Mouse (Mus musculus): ENCODE data around the gene Ptbp1. TPM values are rescaled to one million over a fixed set of nuclear protein-coding genes. Genes with fewer than 3 reads are reported as not detected.
A peak's percentile ranks its signal among the peaks of the same experiment; 100 is the strongest.
"Not testable (repeated sequence)": the region's sequence is repeated elsewhere in the genome, so short reads cannot be mapped to it uniquely, and the experiment has no call there.

The Ptbp1 gene
- polyA plus RNA-seq, 1 experiment from 2014 or later = 136 TPM

DNA sequence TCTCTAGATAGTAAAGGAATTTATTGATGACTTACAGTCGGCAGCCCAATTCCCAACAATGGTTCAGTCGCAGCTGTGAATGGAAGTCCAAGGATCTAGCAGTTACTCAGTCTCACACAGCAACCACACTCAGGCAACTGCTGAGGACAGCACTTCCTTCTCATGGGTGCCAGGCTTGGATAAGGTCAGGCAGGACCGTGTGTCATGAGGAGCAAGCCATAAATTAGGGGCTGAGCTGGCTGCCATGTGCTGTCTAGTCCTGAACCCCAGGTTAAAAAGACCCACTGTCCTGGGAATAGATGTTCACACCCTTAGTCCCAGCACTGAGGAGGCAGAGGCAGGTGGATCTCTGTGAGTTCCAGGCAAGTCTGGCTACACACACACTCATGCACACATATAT lies 30.7 kb downstream of the Ptbp1 start:
- Histone ChIP-seq H3K27me3 (peaks cover 17% of the 10 kb centered on the region; the same call in 1 of the 2 replicates), H3K4me1 (replicated peaks) (peaks cover 41% of the 10 kb centered on the region)
- not testable (repeated sequence) for H3K4me3 ChIP-seq (replicated peaks); H3K9me3 ChIP-seq (replicated peaks); DNase-seq; H3K27ac ChIP-seq; H3K4me2 ChIP-seq; H3K9ac ChIP-seq; H3K36me3 ChIP-seq; ATAC-seq (ENCODE audit: low read depth)
- WGBS (ENCODE audit: insufficient replicate concordance) = 35% methylated on average over 3 of the region's 3 CpGs

DNA sequence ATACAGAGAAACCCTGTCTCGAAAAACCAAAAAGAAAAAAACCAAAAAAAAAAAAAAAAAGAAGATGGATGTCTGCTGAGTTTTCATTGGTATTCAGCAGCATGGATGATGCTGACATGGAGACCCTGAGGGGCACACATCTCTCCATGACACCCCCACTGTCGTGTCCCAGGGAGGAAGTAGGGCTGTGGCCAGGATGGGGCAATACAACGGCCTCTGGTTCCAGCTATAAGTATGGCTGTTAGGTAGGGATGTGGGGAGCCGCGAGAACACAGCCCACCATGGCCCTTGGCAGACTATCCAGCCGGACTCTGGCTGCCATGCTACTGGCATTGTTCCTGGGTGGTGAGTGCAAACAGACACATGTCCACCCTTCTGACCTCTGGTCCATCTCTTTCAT lies 31.8 kb downstream of the Ptbp1 start, which contains the start of gene Elane:
Elane (plus strand) TSS at position 194 of the 400 bp plus-strand sequence.
- Histone ChIP-seq H3K27me3 (peaks cover 13% of the 10 kb centered on the region; the same call in 1 of the 2 replicates), H3K4me3 (replicated peaks) (no peak within 1 kb of the TSS), H3K36me3 (no peaks in the 10 kb centered on the region), H3K4me1 (replicated peaks) (peaks cover 30% of the 10 kb centered on the region), H3K9ac (no peak within 1 kb of the TSS), H3K4me2 (no peak within 1 kb of the TSS), H3K27ac (no peak within 1 kb of the TSS), H3K9me3 (replicated peaks) (no peaks in the 10 kb centered on the region)
- 53% methylated on average over 6 of the region's 6 CpGs for WGBS (ENCODE audit: insufficient replicate concordance)
- no peak for DNase-seq
- no peak for ATAC-seq (ENCODE audit: low read depth)

DNA sequence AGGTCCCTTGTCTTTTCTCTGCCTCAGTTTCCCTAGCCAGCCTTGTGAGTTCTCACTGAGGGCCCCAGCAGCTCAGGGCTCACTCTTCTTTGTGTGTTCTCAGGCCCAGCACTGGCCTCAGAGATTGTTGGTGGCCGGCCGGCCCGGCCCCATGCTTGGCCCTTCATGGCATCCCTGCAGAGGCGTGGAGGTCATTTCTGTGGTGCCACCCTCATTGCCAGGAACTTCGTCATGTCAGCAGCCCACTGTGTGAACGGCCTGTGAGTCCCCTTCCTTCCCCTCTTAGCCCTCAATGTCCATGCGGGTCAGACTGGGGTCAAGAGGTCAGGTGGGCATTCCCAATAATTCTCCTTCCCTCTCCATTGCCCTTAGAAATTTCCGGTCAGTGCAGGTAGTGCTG lies 32.4 kb downstream of the Ptbp1 start:
- H3K4me2 ChIP-seq = no peak overlapping the region
- H3K4me3 ChIP-seq (replicated peaks) = no peak overlapping the region
- H3K27ac ChIP-seq = no peak overlapping the region
- H3K27me3 ChIP-seq = peaks cover 13% of the 10 kb centered on the region; the same call in 1 of the 2 replicates
- H3K9me3 ChIP-seq (replicated peaks) = no peaks in the 10 kb centered on the region
- DNase-seq = no peak
- H3K36me3 ChIP-seq = no peaks in the 10 kb centered on the region
- 74% methylated on average over 8 of the region's 8 CpGs for WGBS (ENCODE audit: insufficient replicate concordance)
- no peak overlapping the region for H3K9ac ChIP-seq
- peaks cover 24% of the 10 kb centered on the region for H3K4me1 ChIP-seq (replicated peaks)
- no peak for ATAC-seq (ENCODE audit: low read depth)

DNA sequence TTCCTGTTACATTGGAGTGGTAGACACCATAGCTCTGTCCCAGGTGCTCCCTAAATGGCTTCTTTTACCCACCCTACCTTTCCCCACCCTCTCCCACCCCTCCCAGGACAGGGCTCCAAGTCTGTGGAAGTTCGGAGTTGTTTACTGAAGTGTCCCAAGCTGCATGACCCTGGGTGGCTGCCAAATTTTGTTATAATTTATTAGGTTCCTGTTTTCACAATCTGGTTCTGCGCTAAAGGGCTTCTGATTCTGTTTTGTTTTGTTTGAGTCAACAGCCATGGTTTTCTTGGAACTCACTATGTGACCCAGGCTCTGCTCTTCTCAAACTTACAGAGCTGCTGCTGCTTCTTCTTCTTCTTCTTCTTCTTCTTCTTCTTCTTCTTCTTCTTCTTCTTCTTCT lies 35.2 kb downstream of the Ptbp1 start:
- H3K27ac ChIP-seq = no peak overlapping the region
- no peak overlapping the region for H3K9ac ChIP-seq
- ATAC-seq (ENCODE audit: low read depth) (no peak), DNase-seq (no peak)
- no peak overlapping the region for H3K4me3 ChIP-seq (replicated peaks)
- no peaks in the 10 kb centered on the region for H3K27me3 ChIP-seq
- H3K4me1 ChIP-seq (replicated peaks) = peaks cover 2% of the 10 kb centered on the region; the same call in 1 of the 2 replicates
- H3K36me3 ChIP-seq = no peaks in the 10 kb centered on the region
- H3K9me3 ChIP-seq (replicated peaks) = no peaks in the 10 kb centered on the region
- no peak overlapping the region for H3K4me2 ChIP-seq
- WGBS (ENCODE audit: insufficient replicate concordance) = 66% methylated on average over 2 of the region's 2 CpGs

DNA sequence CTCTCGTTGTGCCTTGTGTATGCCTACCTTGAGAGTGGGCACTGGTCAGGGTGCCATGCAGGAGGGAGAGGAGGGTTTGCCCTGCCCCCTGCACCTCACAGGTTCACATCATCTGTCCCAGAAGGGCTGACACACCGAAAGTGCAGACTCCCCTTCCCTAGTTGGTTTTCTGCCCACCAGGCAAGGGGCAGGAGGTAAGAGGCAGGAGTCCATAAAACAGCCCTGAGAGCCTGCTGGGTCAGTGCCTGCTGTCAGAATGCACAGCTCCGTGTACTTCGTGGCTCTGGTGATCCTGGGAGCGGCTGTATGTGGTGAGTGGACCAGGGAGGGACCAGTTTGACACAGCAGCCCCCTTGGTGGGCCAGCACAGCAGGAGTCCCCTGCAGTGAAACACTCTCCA lies 36.4 kb downstream of the Ptbp1 start, which contains the start of gene Cfd:
Cfd (plus strand) TSS at position 184 of the 400 bp plus-strand sequence.
- WGBS (ENCODE audit: insufficient replicate concordance) = 54% methylated on average over 5 of the region's 5 CpGs
- 0 out of 2 replicates have a peak, but pooled peaks cover 2% of the 10 kb centered on the region for H3K4me1 ChIP-seq (replicated peaks)
- peaks cover 7% of the 10 kb centered on the region; the same call in 1 of the 2 replicates for H3K36me3 ChIP-seq
- no peak within 1 kb of the TSS for H3K27ac ChIP-seq
- DNase-seq (no peak), ATAC-seq (ENCODE audit: low read depth) (no peak)
- H3K4me3 ChIP-seq (replicated peaks) = no peak within 1 kb of the TSS
- H3K9me3 ChIP-seq (replicated peaks) = no peaks in the 10 kb centered on the region
- no peaks in the 10 kb centered on the region for H3K27me3 ChIP-seq
- H3K9ac ChIP-seq = no peak within 1 kb of the TSS
- no peak within 1 kb of the TSS for H3K4me2 ChIP-seq

DNA sequence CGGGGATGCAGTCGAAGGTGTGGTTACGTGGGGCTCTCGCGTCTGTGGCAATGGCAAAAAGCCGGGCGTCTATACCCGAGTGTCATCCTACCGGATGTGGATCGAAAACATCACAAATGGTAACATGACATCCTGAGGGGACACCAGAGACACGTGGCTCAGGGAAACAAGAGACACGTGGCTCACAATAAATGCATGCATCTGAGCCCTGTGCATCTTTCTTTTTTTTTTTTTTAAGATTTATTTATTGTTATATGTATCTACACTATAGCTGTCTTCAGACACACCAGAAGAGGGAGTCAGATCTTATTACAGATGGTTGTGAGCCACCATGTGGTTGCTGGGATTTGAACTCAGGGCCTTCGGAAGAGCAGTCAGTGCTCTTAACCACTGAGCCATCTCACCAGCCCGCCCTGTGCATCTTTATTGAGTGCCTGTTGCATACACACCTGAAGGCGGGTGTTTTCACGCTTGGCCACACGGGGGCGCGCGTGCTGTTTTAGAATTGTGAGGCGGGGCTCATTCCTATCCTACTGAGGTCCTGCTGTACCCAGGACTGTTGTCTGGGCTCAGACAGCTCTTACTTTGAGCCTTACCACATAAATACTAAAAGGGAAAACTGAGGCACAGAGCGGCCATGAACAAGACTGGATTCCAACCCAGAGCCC lies 38.4 kb downstream of the Ptbp1 start:
- H3K27me3 ChIP-seq; H3K9ac ChIP-seq; H3K4me3 ChIP-seq (replicated peaks); H3K4me2 ChIP-seq; H3K9me3 ChIP-seq (replicated peaks); H3K27ac ChIP-seq: not testable (repeated sequence)
- 38% methylated on average over 22 of the region's 22 CpGs for WGBS (ENCODE audit: insufficient replicate concordance)
- peaks cover 17% of the 10 kb centered on the region for H3K36me3 ChIP-seq
- ATAC-seq (ENCODE audit: low read depth) (peak; percentile 42; the same call in 1 of the 2 replicates), DNase-seq (peak; percentile 69)
- H3K4me1 ChIP-seq (replicated peaks) = peaks cover 12% of the 10 kb centered on the region

DNA sequence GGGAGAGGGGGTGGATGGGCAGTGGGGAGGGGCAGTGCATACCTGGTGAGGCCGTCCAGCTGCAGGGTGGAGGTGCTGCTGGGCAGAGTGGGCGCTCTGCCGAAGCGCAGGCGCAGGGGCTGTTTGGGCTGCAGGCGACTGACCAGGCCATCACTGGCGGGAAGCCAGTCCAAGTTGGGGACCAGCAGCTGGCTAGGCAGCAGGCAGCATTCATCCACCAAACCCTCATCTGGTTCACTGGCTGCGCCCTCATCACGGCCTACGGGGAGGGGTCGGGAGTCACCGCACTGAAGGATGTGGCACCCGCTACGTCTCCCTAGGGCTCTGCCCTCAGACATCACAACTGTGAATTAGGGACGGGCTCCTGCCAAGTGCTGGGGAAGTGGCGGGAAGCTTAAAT lies 42.1 kb downstream of the Ptbp1 start:
- Histone ChIP-seq H3K36me3 (peaks cover 34% of the 10 kb centered on the region), H3K27ac (no peak overlapping the region), H3K9me3 (replicated peaks) (no peaks in the 10 kb centered on the region), H3K9ac (no peak overlapping the region), H3K27me3 (no peaks in the 10 kb centered on the region), H3K4me2 (no peak overlapping the region), H3K4me1 (replicated peaks) (peaks cover 25% of the 10 kb centered on the region), H3K4me3 (replicated peaks) (no peak overlapping the region)
- ATAC-seq (ENCODE audit: low read depth) (no peak), DNase-seq (no peak)
- WGBS (ENCODE audit: insufficient replicate concordance) = 88% methylated on average over 16 of the region's 16 CpGs

DNA sequence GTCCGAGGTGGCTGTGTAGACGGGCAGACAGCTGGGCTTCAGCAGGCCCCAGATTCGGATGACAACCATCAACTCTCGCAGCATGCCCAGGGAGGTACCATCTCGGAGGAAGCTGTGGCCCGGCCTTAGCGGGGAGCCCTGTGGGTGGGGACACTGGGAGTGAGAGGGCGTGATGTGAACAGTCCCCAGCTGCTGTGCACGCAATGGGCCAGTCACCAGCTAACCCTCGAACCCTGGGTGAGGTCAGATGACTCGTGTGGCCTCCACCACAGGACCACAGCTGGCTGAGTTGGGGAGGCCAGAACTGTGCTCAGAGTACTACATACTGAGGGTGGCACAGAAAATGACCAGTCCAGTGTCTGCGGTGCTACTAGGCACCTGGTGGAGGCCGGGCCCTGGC lies 42.6 kb downstream of the Ptbp1 start:
- no peak overlapping the region for H3K9ac ChIP-seq
- H3K4me3 ChIP-seq (replicated peaks) = no peak overlapping the region
- H3K9me3 ChIP-seq (replicated peaks) = no peaks in the 10 kb centered on the region
- DNase-seq (no peak), ATAC-seq (ENCODE audit: low read depth) (peak; percentile 23)
- no peaks in the 10 kb centered on the region for H3K27me3 ChIP-seq
- WGBS (ENCODE audit: insufficient replicate concordance) = 76% methylated on average over 13 of the region's 13 CpGs
- peak overlapping the region; percentile 31 for H3K27ac ChIP-seq
- no peak overlapping the region for H3K4me2 ChIP-seq
- peaks cover 34% of the 10 kb centered on the region for H3K36me3 ChIP-seq
- peaks cover 25% of the 10 kb centered on the region for H3K4me1 ChIP-seq (replicated peaks)

DNA sequence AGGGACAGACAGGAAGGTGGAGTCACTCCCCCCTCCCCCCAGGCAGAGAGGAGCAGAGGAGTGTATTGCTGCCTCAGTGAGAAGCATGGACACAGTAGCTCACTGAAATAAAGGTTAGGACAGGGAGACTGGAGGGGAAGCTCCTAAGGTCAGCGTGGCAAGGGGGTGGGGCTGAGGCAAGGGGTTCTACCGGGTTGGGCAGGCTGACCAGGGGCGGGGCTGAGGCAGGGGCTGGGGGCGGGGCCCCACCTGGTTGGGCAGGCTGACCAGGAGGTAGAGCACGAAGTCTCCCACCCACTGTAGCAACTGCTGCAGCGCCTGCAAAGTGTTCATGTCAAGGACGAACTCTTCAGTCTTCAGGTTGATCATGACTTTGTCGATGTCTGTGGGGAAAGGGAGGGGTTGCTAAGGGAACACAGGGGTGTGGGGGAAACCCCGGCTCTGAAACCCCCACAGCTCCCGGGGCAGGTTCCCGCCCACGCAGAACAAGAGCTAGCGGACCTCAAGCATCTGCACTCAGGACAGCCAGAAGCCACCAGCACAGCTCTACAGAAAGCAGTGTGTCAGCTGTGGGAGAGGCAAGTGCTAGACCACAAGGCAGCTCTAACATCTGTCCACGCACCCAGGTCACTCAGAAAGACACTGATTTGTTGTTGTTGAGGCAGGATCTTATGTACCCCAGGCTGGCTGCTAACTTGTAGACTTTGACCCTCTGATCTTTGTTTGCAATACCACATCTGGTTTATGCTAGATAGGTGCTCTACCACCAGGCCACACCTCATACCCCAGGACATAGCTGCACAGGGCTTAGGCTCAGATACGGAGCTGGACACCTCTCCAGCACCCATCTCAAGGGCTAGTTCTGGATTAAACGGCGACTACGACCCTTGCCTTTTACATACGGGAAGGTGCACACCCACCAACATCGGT lies 43.4 kb downstream of the Ptbp1 start:
- DNase-seq (no peak), ATAC-seq (ENCODE audit: low read depth) (peak; percentile 60)
- H3K36me3 ChIP-seq = peaks cover 38% of the 10 kb centered on the region
- no peak overlapping the region; the same call in 1 of the 2 replicates for H3K9ac ChIP-seq
- no peaks in the 10 kb centered on the region for H3K9me3 ChIP-seq (replicated peaks)
- H3K27me3 ChIP-seq = no peaks in the 10 kb centered on the region
- H3K27ac ChIP-seq = peak overlapping the region; percentile 50
- peaks cover 25% of the 10 kb centered on the region for H3K4me1 ChIP-seq (replicated peaks)
- WGBS (ENCODE audit: insufficient replicate concordance) = 55% methylated on average over 20 of the region's 20 CpGs
- peak overlapping the region; percentile 29 for H3K4me2 ChIP-seq
- no peak overlapping the region for H3K4me3 ChIP-seq (replicated peaks)

DNA sequence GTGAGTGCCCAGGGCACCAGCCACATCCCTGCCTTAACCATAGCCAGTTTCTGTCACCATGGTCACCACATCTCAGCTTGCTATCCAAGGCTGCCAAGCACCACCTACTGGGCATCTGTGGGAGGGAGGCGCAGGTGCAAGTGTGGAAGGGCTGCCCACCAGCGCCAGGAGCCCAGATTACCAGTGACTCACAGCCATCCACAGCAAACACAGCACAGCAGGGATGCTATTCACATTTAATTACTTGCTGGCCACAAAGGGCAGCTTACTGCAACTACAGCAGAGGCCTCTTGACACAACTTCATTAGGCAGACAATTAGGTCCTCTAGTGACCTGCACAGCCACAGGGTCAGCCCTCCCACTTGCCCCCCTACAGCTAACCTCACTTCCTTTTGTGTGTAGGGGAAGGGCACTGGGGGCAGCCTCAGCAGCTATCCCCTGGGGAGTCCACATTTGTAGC lies 46.8 kb downstream of the Ptbp1 start:
- H3K27me3 ChIP-seq = no peaks in the 10 kb centered on the region
- WGBS (ENCODE audit: insufficient replicate concordance) = 69% methylated on average over 2 of the region's 2 CpGs
- H3K9me3 ChIP-seq (replicated peaks) = no peaks in the 10 kb centered on the region
- DNase-seq = no peak
- no peak overlapping the region for H3K4me2 ChIP-seq
- peaks cover 52% of the 10 kb centered on the region for H3K36me3 ChIP-seq
- H3K4me1 ChIP-seq (replicated peaks) = peaks cover 23% of the 10 kb centered on the region
- no peak for ATAC-seq (ENCODE audit: low read depth)
- no peak overlapping the region for H3K4me3 ChIP-seq (replicated peaks)
- H3K27ac ChIP-seq = no peak overlapping the region
- H3K9ac ChIP-seq = no peak overlapping the region

DNA sequence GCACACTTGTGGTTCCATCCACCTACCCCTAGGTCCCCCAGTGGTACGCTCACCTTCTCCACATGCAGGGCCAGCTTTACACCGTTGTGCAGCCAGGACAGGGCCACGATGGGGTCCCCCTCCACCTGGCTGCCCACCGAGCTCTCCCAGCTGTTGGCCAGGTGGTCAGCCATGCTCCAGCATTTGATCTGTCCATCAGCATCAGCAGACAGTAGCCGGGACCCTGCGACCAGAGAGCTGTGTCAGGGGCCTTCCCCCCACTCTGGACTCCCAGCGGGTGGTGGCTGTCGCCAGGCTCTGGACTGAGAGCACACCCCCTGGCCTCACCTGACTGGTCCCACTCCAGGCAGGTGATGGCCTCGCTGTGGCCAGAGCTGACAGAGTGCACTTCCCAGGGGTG lies 52.5 kb downstream of the Ptbp1 start:
- ATAC-seq (ENCODE audit: low read depth) = no peak
- H3K4me1 ChIP-seq (replicated peaks) = peaks cover 25% of the 10 kb centered on the region
- DNase-seq = no peak
- no peak overlapping the region for H3K4me2 ChIP-seq
- H3K36me3 ChIP-seq = peaks cover 53% of the 10 kb centered on the region
- H3K27ac ChIP-seq = no peak overlapping the region
- no peaks in the 10 kb centered on the region for H3K27me3 ChIP-seq
- WGBS (ENCODE audit: insufficient replicate concordance) = 87% methylated on average over 9 of the region's 9 CpGs
- H3K4me3 ChIP-seq (replicated peaks) = no peak overlapping the region
- no peaks in the 10 kb centered on the region for H3K9me3 ChIP-seq (replicated peaks)
- H3K9ac ChIP-seq = no peak overlapping the region

Measured in liver, embryonic 13.5 days (tissue).